Comparison of ENCODE assay signal across 16 mouse cellular contexts in genomic region chr13:117975823-117976222, GRCm38 (mm10).
DNase-seq lines count a peak whose midpoint lies in the region; ATAC-seq lines count a peak whose summit lies in the region.
"Had no signal": no experiment of that assay in that cellular context is flagged by ENCODE, and none has a peak within 500 bp of the region (broad histone marks: within the 10 kb centered on the region; RNA-seq: fewer than 3 reads in every experiment).

No protein-coding gene starts in this region.

- DNase-seq in adrenal gland, postnatal 14 days = peak; percentile 7
- DNase-seq in adrenal gland, adult 8-10 months = no peak
- DNase-seq in kidney, postnatal 10 days = no peak
- no peak for DNase-seq in neural tube, embryonic 11.5 days (ENCODE audit: low spot score)
- DNase-seq in neural tube, embryonic 10.5 days (ENCODE audit: extremely low spot score, low spot score) = no peak
- DNase-seq in limb, embryonic 11.5 days (ENCODE audit: low spot score) = peak; percentile 28
- no peak for DNase-seq in frontal cortex, postnatal 25 days (ENCODE audit: low spot score in 2 of 2)
- DNase-seq: lung, embryonic 14.5 days; right cerebral cortex, adult 18-20 months; thymus, adult 2 months had no signal

- WGBS in kidney, embryonic 14.5 days = 28% methylated on average over 10 of the region's 10 CpGs
- WGBS in neural tube, embryonic 11.5 days = 58% methylated on average over 10 of the region's 10 CpGs
- WGBS in limb, embryonic 11.5 days = 49% methylated on average over 10 of the region's 10 CpGs

- no peaks in the 10 kb centered on the region for H3K4me1 ChIP-seq in kidney, embryonic 14.5 days (ENCODE audit: control insufficient read depth, insufficient read depth, low read length)
- H3K4me1 ChIP-seq in neural tube, embryonic 11.5 days (ENCODE audit: control insufficient read depth, insufficient read depth, low read length) = no peaks in the 10 kb centered on the region
- no peaks in the 10 kb centered on the region for H3K4me1 ChIP-seq in limb, embryonic 11.5 days (ENCODE audit: control insufficient read depth, insufficient read depth, low read length)
- H3K4me1 ChIP-seq: embryonic facial prominence, embryonic 10.5 days; forebrain, embryonic 15.5 days; hindbrain, embryonic 13.5 days; liver, embryonic 12.5 days had no signal

- no peaks in the 10 kb centered on the region for H3K36me3 ChIP-seq in kidney, embryonic 14.5 days (ENCODE audit: control insufficient read depth, insufficient read depth, low read length)
- H3K36me3 ChIP-seq in neural tube, embryonic 11.5 days (ENCODE audit: control insufficient read depth, insufficient read depth, low read length) = no peaks in the 10 kb centered on the region
- H3K36me3 ChIP-seq in limb, embryonic 11.5 days (ENCODE audit: control insufficient read depth, insufficient read depth, low read length) = no peaks in the 10 kb centered on the region
- H3K36me3 ChIP-seq: embryonic facial prominence, embryonic 10.5 days; forebrain, embryonic 15.5 days; hindbrain, embryonic 13.5 days; liver, embryonic 12.5 days had no signal

- H3K9ac ChIP-seq in kidney, embryonic 14.5 days (ENCODE audit: low read depth, low read length) = no peak overlapping the region
- H3K9ac ChIP-seq in neural tube, embryonic 11.5 days (ENCODE audit: low read length) = no peak overlapping the region
- no peak overlapping the region for H3K9ac ChIP-seq in limb, embryonic 11.5 days (ENCODE audit: low read length)
- H3K9ac ChIP-seq: forebrain, embryonic 15.5 days; hindbrain, embryonic 13.5 days; liver, embryonic 12.5 days; lung, embryonic 14.5 days had no signal

- ATAC-seq in kidney, embryonic 14.5 days (ENCODE audit: low FRiP score, low TSS enrichment) = peak; percentile 72
- peak; percentile 37; the same call in 1 of the 2 replicates for ATAC-seq in neural tube, embryonic 11.5 days (ENCODE audit: insufficient read depth, low FRiP score, low TSS enrichment)
- ATAC-seq in limb, embryonic 11.5 days (ENCODE audit: insufficient number of reproducible peaks, low FRiP score, low TSS enrichment, low read depth) = no peak; the same call in 1 of the 2 replicates
- ATAC-seq: forebrain, embryonic 15.5 days; intestine, embryonic 16.5 days; liver, embryonic 12.5 days had no signal

- H3K4me2 ChIP-seq in kidney, embryonic 14.5 days (replicated peaks; ENCODE audit: low read depth, low read length) = no peak overlapping the region
- no peak overlapping the region for H3K4me2 ChIP-seq in neural tube, embryonic 11.5 days (ENCODE audit: low read depth)
- no peak overlapping the region for H3K4me2 ChIP-seq in limb, embryonic 11.5 days (ENCODE audit: low read depth, severe bottlenecking)
- H3K4me2 ChIP-seq: forebrain, embryonic 15.5 days; hindbrain, embryonic 13.5 days; liver, embryonic 12.5 days; lung, embryonic 14.5 days had no signal

- H3K27ac ChIP-seq in kidney, embryonic 14.5 days (ENCODE audit: low read depth, low read length) = no peak overlapping the region
- no peak overlapping the region for H3K27ac ChIP-seq in neural tube, embryonic 11.5 days (ENCODE audit: low read depth, low read length)
- no peak overlapping the region for H3K27ac ChIP-seq in limb, embryonic 11.5 days (replicated peaks; ENCODE audit: low read depth, low read length)
- H3K27ac ChIP-seq: embryonic facial prominence, embryonic 10.5 days; forebrain, embryonic 15.5 days; hindbrain, embryonic 13.5 days; liver, embryonic 12.5 days had no signal

- no peak overlapping the region for H3K4me3 ChIP-seq in kidney, embryonic 14.5 days (ENCODE audit: low read length)
- H3K4me3 ChIP-seq in neural tube, embryonic 11.5 days (ENCODE audit: low read depth, low read length) = no peak overlapping the region
- no peak overlapping the region for H3K4me3 ChIP-seq in limb, embryonic 11.5 days (ENCODE audit: low read depth, low read length)
- H3K4me3 ChIP-seq: embryonic facial prominence, embryonic 10.5 days; forebrain, embryonic 15.5 days; hindbrain, embryonic 13.5 days; liver, embryonic 12.5 days had no signal

- H3K27me3 ChIP-seq in kidney, embryonic 14.5 days (ENCODE audit: control insufficient read depth, insufficient read depth, low read length) = no peaks in the 10 kb centered on the region
- H3K27me3 ChIP-seq in neural tube, embryonic 11.5 days (ENCODE audit: control insufficient read depth, insufficient read depth, low read length) = no peaks in the 10 kb centered on the region
- H3K27me3 ChIP-seq in limb, embryonic 11.5 days (ENCODE audit: control insufficient read depth, insufficient read depth, low read length) = no peaks in the 10 kb centered on the region
- H3K27me3 ChIP-seq: forebrain, embryonic 15.5 days; hindbrain, embryonic 13.5 days; liver, embryonic 12.5 days had no signal

- no peaks in the 10 kb centered on the region for H3K9me3 ChIP-seq in kidney, embryonic 14.5 days (ENCODE audit: control insufficient read depth, low read length)
- no peaks in the 10 kb centered on the region for H3K9me3 ChIP-seq in neural tube, embryonic 11.5 days (ENCODE audit: control insufficient read depth, low read length)
- H3K9me3 ChIP-seq in limb, embryonic 11.5 days (ENCODE audit: control insufficient read depth, low read length) = no peaks in the 10 kb centered on the region
- H3K9me3 ChIP-seq: embryonic facial prominence, embryonic 10.5 days; forebrain, embryonic 15.5 days; hindbrain, embryonic 13.5 days; liver, embryonic 12.5 days had no signal

Comparison
In these comparisons a context has a peak if more than half of its experiments do, and no peak if none do; other contexts are left out.
1. DNase-seq: peak in adrenal gland, postnatal 14 days (single experiment) and limb, embryonic 11.5 days (single experiment); none in adrenal gland, adult 8-10 months (single experiment), kidney, postnatal 10 days (single experiment), neural tube, embryonic 11.5 days (single experiment), neural tube, embryonic 10.5 days (single experiment) and frontal cortex, postnatal 25 days (0 of 2).